Comparison of ENCODE assay signal across 10 mouse cellular contexts in the genomic region with DNA sequence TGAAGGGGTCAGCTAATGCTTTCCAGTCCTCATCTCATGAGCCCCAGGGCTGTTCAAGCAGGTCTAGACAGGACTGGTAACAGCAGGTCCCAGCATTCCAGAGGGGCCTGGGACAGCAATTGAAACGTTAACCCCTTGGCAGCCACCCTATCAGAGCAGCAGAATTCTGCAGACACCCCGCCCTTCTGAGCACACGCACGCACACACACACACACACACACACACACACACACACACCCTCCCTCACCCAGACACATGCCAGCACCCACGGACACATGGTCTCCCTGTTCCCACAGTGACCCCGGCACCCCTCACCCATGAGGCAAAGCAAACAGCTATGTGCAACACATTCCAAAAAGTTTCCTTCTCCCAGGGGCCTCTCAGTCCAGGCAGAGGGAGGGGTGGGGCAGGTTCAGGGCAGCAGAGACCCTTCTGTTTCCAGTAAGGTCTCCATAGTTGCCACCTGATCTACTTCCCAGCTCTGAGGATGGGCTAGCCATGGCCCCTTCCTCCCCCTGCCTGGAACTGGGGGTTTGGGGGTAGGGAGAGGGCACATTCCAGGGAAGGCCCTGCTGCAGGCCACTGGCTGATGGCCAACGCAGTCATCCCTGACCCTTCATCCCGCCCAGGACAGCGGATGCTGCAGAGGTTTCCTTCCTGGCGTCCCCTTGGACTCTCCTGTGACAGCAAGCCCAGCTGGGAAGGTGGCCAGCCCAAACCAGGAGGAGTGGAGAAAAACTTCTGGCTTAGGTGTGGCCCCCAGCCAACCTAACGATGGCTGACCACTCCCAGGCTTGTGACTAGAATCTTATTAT. TPM values are rescaled to one million over a fixed set of nuclear protein-coding genes. Genes with fewer than 3 reads are reported as not detected.
DNase-seq lines count a peak whose midpoint lies in the region; ATAC-seq and TF ChIP-seq lines count a peak whose summit lies in the region.
"Had no signal": no experiment of that assay in that cellular context is flagged by ENCODE, and none has a peak within 500 bp of the region (broad histone marks: within the 10 kb centered on the region; RNA-seq: fewer than 3 reads in every experiment).

No protein-coding gene starts in this region.

- TF ChIP-seq CTCF in heart, postnatal 0 days (IDR thresholded peaks at IDR 0.05; ENCODE audit: low read depth) = no peak

- no peaks in the 10 kb centered on the region for H3K9me3 ChIP-seq in heart, postnatal 0 days (replicated peaks; ENCODE audit: control insufficient read depth, low read length)
- H3K9me3 ChIP-seq in limb, embryonic 13.5 days = no peaks in the 10 kb centered on the region
- no peaks in the 10 kb centered on the region for H3K9me3 ChIP-seq in midbrain, embryonic 15.5 days
- H3K9me3 ChIP-seq: G1E had no signal

- H3K27me3 ChIP-seq in heart, postnatal 0 days (ENCODE audit: control insufficient read depth, insufficient read depth, low read length) = no peaks in the 10 kb centered on the region
- H3K27me3 ChIP-seq in limb, embryonic 13.5 days = peaks cover 34% of the 10 kb centered on the region
- H3K27me3 ChIP-seq in midbrain, embryonic 15.5 days (replicated peaks) = peaks cover 28% of the 10 kb centered on the region

- ATAC-seq in heart, postnatal 0 days (ENCODE audit: insufficient read depth, low read depth) = peak; percentile 42
- peak; percentile 44; the same call in 1 of the 2 replicates for ATAC-seq in limb, embryonic 13.5 days (ENCODE audit: low FRiP score, low read depth)
- ATAC-seq in erythroid progenitor cell, adult 5-6 weeks (replicated peaks; ENCODE audit: low FRiP score, poor library complexity, severe bottlenecking) = no peak
- no peak for ATAC-seq in midbrain, embryonic 15.5 days (replicated peaks)

- WGBS in heart, postnatal 0 days = 8% methylated on average over 11 of the region's 11 CpGs
- WGBS in limb, embryonic 13.5 days = 43% methylated on average over 11 of the region's 11 CpGs
- 77% methylated on average over 11 of the region's 11 CpGs for WGBS in midbrain, embryonic 15.5 days

- TF ChIP-seq EP300 in heart, postnatal 0 days (IDR thresholded peaks at IDR 0.05; ENCODE audit: low read depth) = no peak; the same call in none of the 2 replicates

- H3K4me2 ChIP-seq in heart, postnatal 0 days (ENCODE audit: low read depth, low read length) = peak overlapping the region; percentile 64
- H3K4me2 ChIP-seq in limb, embryonic 13.5 days (replicated peaks) = peak overlapping the region; percentile 32
- no peak overlapping the region for H3K4me2 ChIP-seq in midbrain, embryonic 15.5 days

- H3K4me3 ChIP-seq in heart, postnatal 0 days (ENCODE audit: low read depth, low read length) = no peak overlapping the region; the same call in 1 of the 2 replicates
- H3K4me3 ChIP-seq in limb, embryonic 13.5 days = no peak overlapping the region
- no peak overlapping the region for H3K4me3 ChIP-seq in midbrain, embryonic 15.5 days

- DNase-seq in 3T3-L1 (ENCODE audit: low read depth, low spot score) = peak; percentile 76
- DNase-seq in embryo, embryonic 11 days = peak; percentile 63
- peak; percentile 73 for DNase-seq in heart, postnatal 0 days (ENCODE audit: low spot score)
- peak; percentile 75 for DNase-seq in testis, postnatal 10 days (ENCODE audit: low spot score)
- no peak for DNase-seq in cerebellum, adult 9-10 months

- H3K36me3 ChIP-seq in heart, postnatal 0 days (replicated peaks; ENCODE audit: control insufficient read depth, insufficient read depth, low read length) = 0 out of 2 replicates have a peak, but pooled peaks cover 4% of the 10 kb centered on the region
- no peaks in the 10 kb centered on the region for H3K36me3 ChIP-seq in limb, embryonic 13.5 days
- H3K36me3 ChIP-seq in midbrain, embryonic 15.5 days (replicated peaks) = no peaks in the 10 kb centered on the region

- H3K9ac ChIP-seq in heart, postnatal 0 days (replicated peaks; ENCODE audit: low read depth, low read length) = no peak overlapping the region; the same call in 1 of the 2 replicates
- no peak overlapping the region for H3K9ac ChIP-seq in limb, embryonic 13.5 days
- H3K9ac ChIP-seq in midbrain, embryonic 15.5 days = no peak overlapping the region

- peak overlapping the region; percentile 82 for H3K27ac ChIP-seq in heart, postnatal 0 days (ENCODE audit: low read depth)
- H3K27ac ChIP-seq in limb, embryonic 13.5 days = 0 out of 2 replicates have a peak overlapping the region, but pooled peaks have one; percentile 28
- no peak overlapping the region for H3K27ac ChIP-seq in midbrain, embryonic 15.5 days

- H3K4me1 ChIP-seq in heart, postnatal 0 days (ENCODE audit: control insufficient read depth, insufficient read depth) = peaks cover 54% of the 10 kb centered on the region
- peaks cover 65% of the 10 kb centered on the region for H3K4me1 ChIP-seq in limb, embryonic 13.5 days
- H3K4me1 ChIP-seq in midbrain, embryonic 15.5 days = peaks cover 22% of the 10 kb centered on the region

RNA-seq across cellular contexts. Expression of gene Tinagl1, which starts 2.8 kb away (rescaled TPM):
- 128 and 168 TPM in 2 replicates for total RNA-seq in heart, postnatal 0 days (2014; rRNA removed; ENCODE audit: low replicate concordance)
- 56.1 and 61.3 TPM in 2 replicates for polyA plus RNA-seq in heart, postnatal 0 days (2015; fragmentation: Nextera tagmentation; extraction: Ambion mirVana)
- polyA plus RNA-seq in limb, embryonic 13.5 days (2015; fragmentation: Nextera tagmentation; extraction: Ambion mirVana) = 13.5 and 14.0 TPM in 2 replicates
- total RNA-seq in erythroid progenitor cell, adult 5-6 weeks (2015; ENCODE audit: low replicate concordance) = 199 and 217 TPM in 2 replicates
- 249 and 265 TPM in 2 replicates for total RNA-seq in erythroid progenitor cell, adult 5-6 weeks (2017; ENCODE audit: low replicate concordance)
- 5.1 and 6.4 TPM in 2 replicates for polyA plus RNA-seq in midbrain, embryonic 15.5 days (2015; fragmentation: Nextera tagmentation; extraction: Ambion mirVana)

RNA-seq across cellular contexts. Expression of gene Hcrtr1, which starts 33.0 kb away (rescaled TPM):
- not detected in 2 replicates for total RNA-seq in heart, postnatal 0 days (2014; rRNA removed; ENCODE audit: low replicate concordance)
- not detected in 2 replicates for polyA plus RNA-seq in heart, postnatal 0 days (2015; fragmentation: Nextera tagmentation; extraction: Ambion mirVana)
- not detected in 2 replicates for polyA plus RNA-seq in limb, embryonic 13.5 days (2015; fragmentation: Nextera tagmentation; extraction: Ambion mirVana)
- not detected in 2 replicates for total RNA-seq in erythroid progenitor cell, adult 5-6 weeks (2015; ENCODE audit: low replicate concordance)
- not detected in 2 replicates for total RNA-seq in erythroid progenitor cell, adult 5-6 weeks (2017; ENCODE audit: low replicate concordance)
- 3.3 and 3.6 TPM in 2 replicates for polyA plus RNA-seq in midbrain, embryonic 15.5 days (2015; fragmentation: Nextera tagmentation; extraction: Ambion mirVana)
- total RNA-seq: G1E; gastrocnemius, postnatal 4 days had no signal
- polyA plus RNA-seq: G1E had no signal

RNA-seq across cellular contexts. Expression of gene Gm853, which starts 50.0 kb away (rescaled TPM):
- not detected in 2 replicates for total RNA-seq in heart, postnatal 0 days (2014; rRNA removed; ENCODE audit: low replicate concordance)
- not detected in 2 replicates for polyA plus RNA-seq in heart, postnatal 0 days (2015; fragmentation: Nextera tagmentation; extraction: Ambion mirVana)
- not detected in 2 replicates for polyA plus RNA-seq in limb, embryonic 13.5 days (2015; fragmentation: Nextera tagmentation; extraction: Ambion mirVana)
- total RNA-seq in erythroid progenitor cell, adult 5-6 weeks (2015; ENCODE audit: low replicate concordance) = not detected in 2 replicates
- total RNA-seq in erythroid progenitor cell, adult 5-6 weeks (2017; ENCODE audit: low replicate concordance) = not detected in 2 replicates
- 0.06 and 0.08 TPM in 2 replicates for polyA plus RNA-seq in midbrain, embryonic 15.5 days (2015; fragmentation: Nextera tagmentation; extraction: Ambion mirVana)
- total RNA-seq: gastrocnemius, postnatal 4 days had no signal
- polyA plus RNA-seq: G1E had no signal

Comparison
In these comparisons a context has a peak if more than half of its experiments do, and no peak if none do; other contexts are left out.
1. ATAC-seq: peak in heart, postnatal 0 days (single experiment) and limb, embryonic 13.5 days (single experiment); none in erythroid progenitor cell, adult 5-6 weeks (single experiment) and midbrain, embryonic 15.5 days (single experiment).